Mouse (Mus musculus) embryonic facial prominence, embryonic 14.5 days (tissue): Measurements from ENCODE around the gene Stx8. TPM values are rescaled to one million over a fixed set of nuclear protein-coding genes. Genes with fewer than 3 reads are reported as not detected.

Source experiments
- ATAC-seq: fragments of 200-750 bp; cut with Nextera tagmentation; 2 replicates; pipeline ENCODE4 v1.8.0; 2017; ENCODE audit warnings: low read depth, moderate number of reproducible peaks, moderate TSS enrichment
- DNase-seq: peaks from one replicate; pipeline ENCODE4 v3.0.0-alpha.2; 2015; ENCODE audit warnings: low spot score
- H3K27ac ChIP-seq: fragments of 300-500 bp; sonication (generic); replicated peaks from 2 replicates; pipeline ENCODE4 v1.5.1; 2014; ENCODE audit warnings: low read depth, mild to moderate bottlenecking, low read length, moderate library complexity
- H3K27me3 ChIP-seq: fragments of 300-500 bp; sonication (generic); replicated peaks from 2 replicates; pipeline ENCODE4 v1.6.1; 2014; ENCODE audit warnings: low read length; ENCODE audit not compliant: control insufficient read depth, insufficient read depth
- H3K36me3 ChIP-seq: fragments of 300-500 bp; sonication (generic); 2 replicates; pipeline ENCODE4 v1.6.1; 2014; ENCODE audit warnings: low read length, mixed read lengths; ENCODE audit not compliant: control insufficient read depth, insufficient read depth
- H3K4me1 ChIP-seq: fragments of 300-500 bp; sonication (generic); 2 replicates; pipeline ENCODE4 v1.6.1; 2014; ENCODE audit warnings: antibody characterized with exemption, low read length; ENCODE audit not compliant: control insufficient read depth, insufficient read depth
- H3K4me2 ChIP-seq: fragments of 300-500 bp; sonication (generic); 2 replicates; pipeline ENCODE4 v1.6.1; 2014; ENCODE audit warnings: low read depth, mild to moderate bottlenecking, low read length, moderate library complexity, mixed read lengths
- H3K4me3 ChIP-seq: fragments of 300-500 bp; sonication (generic); 2 replicates; pipeline ENCODE4 v1.5.1; 2014; ENCODE audit warnings: low read depth, mild to moderate bottlenecking, low read length
- H3K9ac ChIP-seq: fragments of 300-500 bp; sonication (generic); 2 replicates; pipeline ENCODE4 v1.6.1; 2014; ENCODE audit warnings: low read depth, mild to moderate bottlenecking, low read length, moderate library complexity, mixed read lengths
- H3K9me3 ChIP-seq: fragments of 300-500 bp; sonication (generic); 2 replicates; pipeline ENCODE4 v1.6.1; 2016; ENCODE audit warnings: low read length; ENCODE audit not compliant: control insufficient read depth
- WGBS: fragments of 180-500 bp; shearing (Covaris S2); extraction: QIAGEN DNeasy Blood & Tissue Kit; methylation state at CpG from one replicate; pipeline ENCODE4 v1.1.7; 2014; 5-methylcytosine and 5-hydroxymethylcytosine counted together
- polyA plus RNA-seq: library from polyadenylated mRNA; unstranded; fragments of >200 nt; fragmentation: Nextera tagmentation; extraction: Ambion mirVana; gene quantifications from 2 replicates; pipeline ENCODE4 v1.2.1, GENCODE M21; 2014

Gene Stx8
- polyA plus RNA-seq, 1 experiment from 2014 or later = 58.9 TPM

DNA sequence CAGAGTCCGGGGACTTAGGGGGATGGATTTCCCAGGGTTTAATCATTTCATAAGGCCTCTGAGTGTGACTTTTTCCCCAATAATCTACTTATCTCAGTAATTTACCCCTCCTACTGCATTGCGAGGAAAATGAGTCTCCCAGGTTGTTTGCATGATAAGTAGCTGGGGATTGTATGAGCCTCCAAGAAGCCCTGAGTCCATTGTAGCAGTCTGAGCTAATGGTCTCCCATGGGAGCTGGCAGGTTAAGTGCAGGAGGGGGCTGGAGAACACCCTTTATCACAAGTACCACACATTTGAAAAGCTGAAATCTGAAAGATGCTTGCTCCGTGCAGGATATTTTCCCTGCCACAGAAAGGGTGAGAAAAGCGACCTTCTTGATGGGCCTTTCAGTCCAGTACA lies 193.9 kb downstream of the Stx8 start:
- WGBS = 74% methylated on average over 4 of the region's 4 CpGs
- Histone ChIP-seq H3K27ac (no peak overlapping the region), H3K36me3 (no peaks in the 10 kb centered on the region), H3K9me3 (no peaks in the 10 kb centered on the region), H3K4me1 (0 out of 2 replicates have a peak, but pooled peaks cover 3% of the 10 kb centered on the region), H3K4me2 (no peak overlapping the region), H3K9ac (no peak overlapping the region), H3K27me3 (no peaks in the 10 kb centered on the region), H3K4me3 (no peak overlapping the region)
- ATAC-seq (no peak), DNase-seq (peak; percentile 31)

DNA sequence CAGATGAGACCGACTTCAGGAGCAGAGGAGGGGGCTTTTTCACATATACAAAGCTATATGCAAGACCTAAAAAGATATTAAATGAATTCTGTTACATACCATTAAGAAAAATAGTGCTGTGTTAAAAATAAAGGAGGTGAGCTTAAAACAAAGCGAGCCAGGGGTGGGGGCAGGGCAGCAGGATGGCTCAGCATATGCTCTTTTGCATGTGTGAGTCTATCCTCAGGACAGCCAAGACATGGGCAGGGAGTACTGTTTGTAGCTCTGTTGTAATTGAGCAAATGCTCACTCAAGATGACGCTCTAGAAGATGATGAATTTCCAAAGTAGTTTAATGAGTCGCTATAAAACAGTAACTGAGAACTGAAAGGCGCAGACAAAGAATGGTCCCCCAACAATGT lies 198.4 kb downstream of the Stx8 start:
- Histone ChIP-seq H3K36me3 (no peaks in the 10 kb centered on the region), H3K27ac (no peak overlapping the region), H3K27me3 (no peaks in the 10 kb centered on the region), H3K4me1 (no peaks in the 10 kb centered on the region), H3K4me3 (no peak overlapping the region), H3K9me3 (no peaks in the 10 kb centered on the region), H3K4me2 (no peak overlapping the region), H3K9ac (no peak overlapping the region)
- 91% methylated on average over 5 of the region's 5 CpGs for WGBS
- no peak for ATAC-seq
- DNase-seq = no peak

DNA sequence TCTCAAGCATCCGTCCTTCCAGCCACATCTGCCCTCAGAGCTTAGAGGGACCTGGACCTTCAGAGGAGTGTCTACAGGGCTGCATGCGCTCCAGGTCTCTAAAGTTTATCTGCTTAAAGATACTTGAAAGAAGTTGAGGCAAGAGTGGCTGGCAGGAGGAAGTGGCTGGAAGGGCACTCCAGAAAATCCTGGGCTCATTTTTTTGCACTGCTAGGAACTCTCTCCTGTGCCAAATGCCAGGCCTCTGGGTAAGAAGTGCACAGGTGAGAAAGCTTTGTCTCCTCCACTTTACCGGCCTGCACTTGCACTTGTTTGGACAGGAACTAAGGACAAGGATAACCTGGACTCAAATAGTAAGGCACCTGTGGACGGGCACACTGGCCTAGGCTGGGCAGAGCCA lies 202.4 kb downstream of the Stx8 start:
- Histone ChIP-seq H3K9ac (no peak overlapping the region), H3K36me3 (no peaks in the 10 kb centered on the region), H3K4me1 (peaks cover 4% of the 10 kb centered on the region; the same call in 1 of the 2 replicates), H3K27ac (no peak overlapping the region), H3K4me2 (no peak overlapping the region), H3K9me3 (no peaks in the 10 kb centered on the region), H3K27me3 (no peaks in the 10 kb centered on the region), H3K4me3 (no peak overlapping the region)
- ATAC-seq (no peak), DNase-seq (no peak)
- WGBS = 74% methylated on average over 4 of the region's 4 CpGs

DNA sequence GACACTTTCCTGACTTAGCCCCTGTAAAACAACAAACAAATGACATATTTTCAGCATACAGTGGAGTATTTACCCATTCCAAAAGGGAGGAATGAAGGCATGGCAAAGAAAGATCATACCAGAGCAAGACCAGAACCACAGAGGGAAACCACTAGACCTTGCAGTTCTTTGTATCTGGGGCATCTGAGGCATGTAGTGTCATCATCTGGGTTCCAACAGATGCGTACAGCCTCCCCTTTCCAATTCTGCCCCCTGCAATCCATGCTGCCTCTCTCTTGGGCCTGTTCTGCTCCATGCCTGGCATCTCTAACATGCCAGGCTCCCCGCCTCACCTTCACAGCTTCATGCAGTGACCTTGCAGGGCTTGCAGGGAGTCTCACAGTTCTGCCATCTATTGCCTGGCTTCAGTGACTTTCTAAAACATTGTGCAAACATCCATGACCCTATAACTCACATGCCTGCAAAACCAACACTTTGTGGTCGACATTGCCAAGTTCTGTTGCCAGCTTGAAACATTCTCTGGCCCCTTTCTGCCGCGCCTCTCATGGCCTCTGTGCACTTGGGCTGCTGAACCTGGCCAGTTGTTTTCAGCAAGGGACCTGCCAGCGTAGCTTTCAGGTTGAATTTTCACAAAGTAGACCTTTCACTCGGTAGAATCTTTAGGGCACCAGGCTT lies 206.1 kb downstream of the Stx8 start:
- Histone ChIP-seq H3K36me3 (no peaks in the 10 kb centered on the region), H3K9me3 (no peaks in the 10 kb centered on the region), H3K9ac (no peak overlapping the region), H3K4me2 (no peak overlapping the region), H3K4me3 (no peak overlapping the region), H3K27me3 (no peaks in the 10 kb centered on the region), H3K27ac (no peak overlapping the region), H3K4me1 (peaks cover 8% of the 10 kb centered on the region; the same call in 1 of the 2 replicates)
- ATAC-seq (no peak), DNase-seq (no peak)
- WGBS = 83% methylated on average over 7 of the region's 7 CpGs

DNA sequence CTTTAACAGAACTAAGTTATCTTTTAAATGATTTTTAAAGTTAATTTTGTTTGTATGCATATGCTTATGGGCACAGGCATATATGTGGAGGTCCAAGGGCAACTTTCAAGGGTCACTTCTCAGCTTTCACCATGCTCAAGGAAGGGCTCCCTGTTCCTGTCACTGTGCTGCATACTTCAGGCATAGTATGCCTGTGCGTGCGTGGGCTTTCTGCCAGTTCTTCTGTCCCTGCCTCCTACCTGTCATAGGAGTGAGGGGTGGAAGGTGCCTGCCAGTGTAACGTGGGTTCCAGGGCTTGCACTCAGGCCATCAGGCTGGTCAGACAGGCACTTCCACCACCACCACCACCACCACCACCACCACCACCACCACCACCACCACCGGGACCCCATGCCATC lies 206.7 kb downstream of the Stx8 start:
- DNase-seq (no peak), ATAC-seq (0 out of 2 replicates have a peak, but pooled peaks have one; percentile 65)
- H3K4me2 ChIP-seq = no peak overlapping the region
- no peaks in the 10 kb centered on the region for H3K27me3 ChIP-seq
- H3K9me3 ChIP-seq = no peaks in the 10 kb centered on the region
- peaks cover 8% of the 10 kb centered on the region; the same call in 1 of the 2 replicates for H3K4me1 ChIP-seq
- WGBS = 67% methylated on average over 4 of the region's 4 CpGs
- no peak overlapping the region for H3K4me3 ChIP-seq
- no peak overlapping the region for H3K27ac ChIP-seq
- no peak overlapping the region for H3K9ac ChIP-seq
- H3K36me3 ChIP-seq = no peaks in the 10 kb centered on the region

DNA sequence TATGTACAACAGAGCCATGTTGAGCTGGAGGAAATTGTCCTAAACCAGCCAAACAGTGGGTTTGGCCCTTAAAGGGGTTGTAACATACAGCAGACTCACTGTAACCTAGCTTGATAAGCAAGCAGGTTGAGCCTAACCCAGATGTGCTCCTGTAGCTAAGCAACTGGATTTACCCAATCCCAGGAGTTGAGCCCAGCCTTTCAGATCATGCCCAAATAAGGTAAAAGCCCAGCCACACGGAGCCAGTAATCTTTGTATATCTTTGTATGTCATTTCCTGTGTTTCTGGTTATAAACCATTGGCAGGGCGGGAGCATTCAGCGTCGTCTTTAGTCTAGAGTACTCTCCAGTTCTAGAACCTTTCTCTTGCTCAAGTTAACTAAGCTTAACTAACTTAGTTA lies 210.6 kb downstream of the Stx8 start:
- Histone ChIP-seq H3K4me3 (no peak overlapping the region), H3K27me3 (no peaks in the 10 kb centered on the region), H3K36me3 (no peaks in the 10 kb centered on the region), H3K9me3 (no peaks in the 10 kb centered on the region), H3K4me1 (peaks cover 8% of the 10 kb centered on the region; the same call in 1 of the 2 replicates), H3K27ac (no peak overlapping the region), H3K9ac (no peak overlapping the region), H3K4me2 (no peak overlapping the region)
- ATAC-seq (no peak; the same call in 1 of the 2 replicates), DNase-seq (peak; percentile 61)
- 60% methylated on average over 4 of the region's 4 CpGs for WGBS

DNA sequence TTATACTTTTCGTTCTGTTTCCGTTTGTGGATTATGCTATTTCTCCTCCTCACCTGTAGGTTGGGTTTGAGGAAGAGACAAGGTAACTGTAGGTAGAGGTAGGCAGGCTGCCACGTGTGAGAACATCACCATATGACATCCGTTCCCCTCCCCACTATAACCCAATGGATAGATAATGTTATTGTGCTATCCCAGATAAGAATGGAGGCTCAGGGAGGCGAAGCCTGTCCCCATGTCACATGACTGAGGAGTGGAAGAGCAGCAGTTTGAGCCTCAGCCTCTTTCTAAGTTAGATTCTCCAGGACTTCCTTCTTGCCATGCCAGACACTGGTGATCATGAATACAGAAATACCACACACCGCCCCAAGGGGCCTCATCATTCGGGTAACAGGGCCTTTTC lies 211.4 kb downstream of the Stx8 start:
- Histone ChIP-seq H3K27me3 (no peaks in the 10 kb centered on the region), H3K27ac (no peak overlapping the region), H3K4me3 (no peak overlapping the region), H3K9me3 (no peaks in the 10 kb centered on the region), H3K4me1 (peaks cover 6% of the 10 kb centered on the region; the same call in 1 of the 2 replicates), H3K4me2 (no peak overlapping the region), H3K9ac (no peak overlapping the region), H3K36me3 (no peaks in the 10 kb centered on the region)
- DNase-seq (no peak), ATAC-seq (no peak)
- 76% methylated on average over 7 of the region's 7 CpGs for WGBS

DNA sequence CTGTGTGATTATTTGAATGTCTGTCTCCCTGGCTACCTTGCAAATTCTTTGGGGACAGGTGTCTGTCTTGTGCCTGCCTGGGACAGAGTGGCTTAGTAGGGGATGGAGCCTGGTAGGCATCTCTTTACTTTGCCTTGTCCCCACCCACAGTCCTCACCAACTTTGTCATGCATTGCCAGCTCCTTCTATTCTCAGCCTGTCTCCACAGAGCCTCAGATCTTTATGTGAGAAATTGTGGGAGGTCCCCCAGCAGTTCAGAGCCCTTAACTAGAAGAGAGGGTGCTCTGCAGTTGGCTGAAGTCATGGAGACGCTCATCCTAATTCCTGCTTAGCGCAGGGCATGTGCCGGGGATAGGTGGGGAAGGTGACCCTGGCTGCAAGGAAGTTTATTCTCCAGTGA lies 219.7 kb downstream of the Stx8 start:
- Histone ChIP-seq H3K9ac (no peak overlapping the region), H3K4me2 (no peak overlapping the region), H3K27me3 (no peaks in the 10 kb centered on the region), H3K9me3 (no peaks in the 10 kb centered on the region), H3K27ac (no peak overlapping the region), H3K4me3 (no peak overlapping the region), H3K4me1 (peaks cover 14% of the 10 kb centered on the region), H3K36me3 (no peaks in the 10 kb centered on the region)
- 90% methylated on average over 3 of the region's 3 CpGs for WGBS
- no peak for ATAC-seq
- DNase-seq = no peak

DNA sequence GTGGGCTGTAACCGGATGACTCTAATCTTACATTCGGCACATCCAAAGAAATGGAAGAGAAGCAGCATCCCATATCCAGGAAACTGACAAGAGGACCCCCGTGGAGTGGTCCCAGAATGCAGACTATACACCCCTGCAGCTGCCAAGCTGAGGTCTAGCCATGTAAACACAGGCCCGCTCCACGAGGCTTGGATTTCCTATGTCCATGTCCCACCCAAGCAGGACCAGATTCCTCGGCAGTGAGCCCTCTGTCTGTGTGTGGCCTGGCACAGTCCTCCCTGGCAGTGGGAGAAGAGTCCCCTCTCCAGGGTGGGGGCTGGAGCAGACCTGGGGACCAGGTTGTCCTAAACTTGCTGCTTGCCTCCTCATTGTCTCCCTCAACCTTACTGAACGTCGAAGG lies 221.2 kb downstream of the Stx8 start:
- DNase-seq (peak; percentile 53), ATAC-seq (peak; percentile 18; the same call in 1 of the 2 replicates)
- H3K27me3 ChIP-seq = no peaks in the 10 kb centered on the region
- 61% methylated on average over 8 of the region's 8 CpGs for WGBS
- H3K4me1 ChIP-seq = peaks cover 14% of the 10 kb centered on the region
- H3K4me3 ChIP-seq = no peak overlapping the region
- H3K27ac ChIP-seq = peak overlapping the region; percentile 56; the same call in 1 of the 2 replicates
- no peaks in the 10 kb centered on the region for H3K9me3 ChIP-seq
- no peaks in the 10 kb centered on the region for H3K36me3 ChIP-seq
- H3K4me2 ChIP-seq = no peak overlapping the region
- no peak overlapping the region for H3K9ac ChIP-seq
